Mouse (Mus musculus): ENCODE measurements around the gene Gm42688.

Gm42688 gene

GRCm38 (mm10) chr6:83117616-83118015 is 16.2 kb downstream of the Gm42688 start:
- no peak for DNase-seq (ENCODE audit: low read depth, low spot score)

- DNase-seq (ENCODE audit: low read depth, low spot score): no peak
These were observed 17.0 kb downstream of the Gm42688 start for GRCm38 (mm10) chr6:83118369-83118768.

- DNase-seq (ENCODE audit: low read depth, low spot score): no peak
These were observed 17.7 kb downstream of the Gm42688 start for GRCm38 (mm10) chr6:83118825-83119733.

- no peak for DNase-seq (ENCODE audit: low read depth, low spot score)
These were observed 18.3 kb downstream of the Gm42688 start for GRCm38 (mm10) chr6:83119734-83120051.

GRCm38 (mm10) chr6:83120930-83121862 is 19.8 kb downstream of the Gm42688 start, which contains the start of gene Wbp1:
TSS of gene Wbp1 (minus strand) at chr6:83121559.
- peak; percentile 92 for DNase-seq (ENCODE audit: low read depth, low spot score)

- no peak for DNase-seq (ENCODE audit: low read depth, low spot score)
These were observed 20.7 kb downstream of the Gm42688 start for GRCm38 (mm10) chr6:83121863-83122710.

GRCm38 (mm10) chr6:83122961-83123360 is 21.5 kb downstream of the Gm42688 start:
- no peak for DNase-seq (ENCODE audit: low read depth, low spot score)

- peak; percentile 90 for DNase-seq (ENCODE audit: low read depth, low spot score)
These were observed 23.5 kb downstream of the Gm42688 start for GRCm38 (mm10) chr6:83124851-83125312.

- no peak for DNase-seq (ENCODE audit: low read depth, low spot score)
These were observed 23.9 kb downstream of the Gm42688 start, which contains the start of gene Ino80b for GRCm38 (mm10) chr6:83125331-83125730. TSS of gene Ino80b (minus strand) at chr6:83125431.

- DNase-seq (ENCODE audit: low read depth, low spot score): no peak
These were observed 26.0 kb downstream of the Gm42688 start for GRCm38 (mm10) chr6:83127419-83127818.

- no peak for DNase-seq (ENCODE audit: low read depth, low spot score)
These were observed 30.1 kb downstream of the Gm42688 start for GRCm38 (mm10) chr6:83131469-83132034.

- no peak for DNase-seq (ENCODE audit: low read depth, low spot score)
These were observed 30.9 kb downstream of the Gm42688 start for GRCm38 (mm10) chr6:83132176-83132919.

GRCm38 (mm10) chr6:83134226-83134625 is 32.8 kb downstream of the Gm42688 start:
- no peak for DNase-seq (ENCODE audit: low read depth, low spot score)

GRCm38 (mm10) chr6:83134951-83135513 is 33.6 kb downstream of the Gm42688 start, which contains the start of gene Rtkn:
TSS of gene Rtkn (plus strand) at chr6:83135463.
- DNase-seq (ENCODE audit: low read depth, low spot score): no peak

- DNase-seq (ENCODE audit: low read depth, low spot score): no peak
These were observed 34.2 kb downstream of the Gm42688 start for GRCm38 (mm10) chr6:83135571-83136161.

- DNase-seq (ENCODE audit: low read depth, low spot score): no peak
These were observed 35.0 kb downstream of the Gm42688 start for GRCm38 (mm10) chr6:83136291-83136880.

- DNase-seq (ENCODE audit: low read depth, low spot score): no peak
These were observed 35.6 kb downstream of the Gm42688 start for GRCm38 (mm10) chr6:83136881-83137575.

GRCm38 (mm10) chr6:83137576-83137950 is 36.1 kb downstream of the Gm42688 start:
- DNase-seq (ENCODE audit: low read depth, low spot score): no peak

Measured in c-Kit-negative CD71-positive TER-119-positive erythroid progenitor cells, embryonic 14.5 days (primary cell).